Mouse (Mus musculus) liver, adult 2 months (tissue): Measurements from ENCODE around the gene Col6a3.

ENCODE experiments used
- CTCF ChIP-seq: fragments of 200-500 bp; IDR thresholded peaks from 2 replicates; pipeline ENCODE4 v1.5.1; 2011; ENCODE audit warnings: low read depth, low read length, control low read depth
- POLR2A ChIP-seq: fragments of 200-500 bp; IDR thresholded peaks from 2 replicates; pipeline ENCODE4 v1.6.1; 2011; ENCODE audit warnings: low read length, control low read depth; ENCODE audit not compliant: insufficient read depth; ENCODE audit errors: extremely low read depth

- TF ChIP-seq CTCF (no peak), POLR2A (no peak)
Observed at GRCm38 (mm10) chr1:90870581-90870980, 26.8 kb upstream of the Col6a3 start.
